Mouse (Mus musculus) midbrain, embryonic 11.5 days (tissue): ENCODE measurements around the gene Slc40a1. TPM values are rescaled to one million over a fixed set of nuclear protein-coding genes. Genes with fewer than 3 reads are reported as not detected.

ENCODE experiments used
- ATAC-seq: fragments of 200-750 bp; cut with Nextera tagmentation; 2 replicates; pipeline ENCODE4 v1.8.0; 2017; ENCODE audit warnings: moderate TSS enrichment, moderate library complexity; ENCODE audit not compliant: low FRiP score
- DNase-seq: peaks from one replicate; pipeline ENCODE4 v3.0.0; 2015; ENCODE audit warnings: low spot score; ENCODE audit errors: missing footprints
- H3K27ac ChIP-seq: fragments of 300-500 bp; sonication (generic); 2 replicates; pipeline ENCODE4 v1.5.1; 2014; ENCODE audit warnings: low read depth, low read length
- H3K27me3 ChIP-seq: fragments of 300-500 bp; sonication (generic); 2 replicates; pipeline ENCODE4 v1.6.1; 2014; ENCODE audit warnings: mild to moderate bottlenecking, low read length, moderate library complexity, mixed read lengths; ENCODE audit not compliant: control insufficient read depth, insufficient read depth
- H3K36me3 ChIP-seq: fragments of 300-500 bp; sonication (generic); 2 replicates; pipeline ENCODE4 v1.6.1; 2014; ENCODE audit warnings: mild to moderate bottlenecking, low read length, moderate library complexity, mixed read lengths; ENCODE audit not compliant: control insufficient read depth, insufficient read depth
- H3K4me1 ChIP-seq: fragments of 300-500 bp; sonication (generic); 2 replicates; pipeline ENCODE4 v1.6.1; 2014; ENCODE audit warnings: low read length; ENCODE audit not compliant: control insufficient read depth, insufficient read depth
- H3K4me2 ChIP-seq: fragments of 300-500 bp; sonication (generic); 2 replicates; pipeline ENCODE4 v1.6.1; 2014; ENCODE audit warnings: mild to moderate bottlenecking, moderate library complexity
- H3K4me3 ChIP-seq: fragments of 300-500 bp; sonication (generic); 2 replicates; pipeline ENCODE4 v1.5.1; 2014; ENCODE audit warnings: low read depth, low read length
- H3K9ac ChIP-seq: fragments of 300-500 bp; sonication (generic); 2 replicates; pipeline ENCODE4 v1.6.1; 2014; ENCODE audit warnings: low read length
- H3K9me3 ChIP-seq: fragments of 300-500 bp; sonication (generic); 2 replicates; pipeline ENCODE4 v1.6.1; 2016; ENCODE audit warnings: low read length; ENCODE audit not compliant: control insufficient read depth
- WGBS: fragments of 180-500 bp; shearing (Covaris S2); extraction: QIAGEN DNeasy Blood & Tissue Kit; methylation state at CpG from one replicate; pipeline ENCODE4 v1.1.7; 2014; 5-methylcytosine and 5-hydroxymethylcytosine counted together
- polyA plus RNA-seq: library from polyadenylated mRNA; unstranded; fragments of >200 nt; fragmentation: Nextera tagmentation; extraction: Ambion mirVana; gene quantifications from 2 replicates; pipeline ENCODE4 v1.2.1, GENCODE M21; 2014

Gene Slc40a1
- polyA plus RNA-seq, 1 experiment from 2014 or later: 23.3 TPM

DNA sequence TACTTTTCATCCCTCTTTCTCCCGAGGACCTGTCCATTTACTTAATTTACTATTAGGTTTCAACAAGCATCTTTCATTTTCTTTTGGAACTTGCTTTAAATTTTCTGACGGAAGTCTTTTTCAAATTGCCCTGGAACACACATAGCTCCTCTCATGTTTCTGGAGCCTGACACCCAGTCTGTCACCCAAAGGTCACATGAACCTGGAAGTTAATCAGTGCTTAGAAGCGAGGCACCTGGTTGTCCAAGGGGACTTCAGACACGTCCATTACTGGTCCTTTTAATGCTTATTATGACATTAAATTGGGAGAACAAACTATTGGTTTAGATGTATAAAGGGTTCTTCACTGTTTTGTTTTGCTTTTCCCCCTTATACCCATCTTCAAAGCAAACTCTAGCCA is 3.0 kb downstream of the Slc40a1 start:
- 83% methylated on average over 4 of the region's 4 CpGs for WGBS
- Histone ChIP-seq H3K27me3 (peaks cover 11% of the 10 kb centered on the region), H3K27ac (no peak overlapping the region), H3K4me1 (no peaks in the 10 kb centered on the region), H3K4me2 (no peak overlapping the region), H3K4me3 (no peak overlapping the region), H3K9me3 (no peaks in the 10 kb centered on the region), H3K36me3 (no peaks in the 10 kb centered on the region), H3K9ac (no peak overlapping the region)
- DNase-seq: no peak
- no peak for ATAC-seq

DNA sequence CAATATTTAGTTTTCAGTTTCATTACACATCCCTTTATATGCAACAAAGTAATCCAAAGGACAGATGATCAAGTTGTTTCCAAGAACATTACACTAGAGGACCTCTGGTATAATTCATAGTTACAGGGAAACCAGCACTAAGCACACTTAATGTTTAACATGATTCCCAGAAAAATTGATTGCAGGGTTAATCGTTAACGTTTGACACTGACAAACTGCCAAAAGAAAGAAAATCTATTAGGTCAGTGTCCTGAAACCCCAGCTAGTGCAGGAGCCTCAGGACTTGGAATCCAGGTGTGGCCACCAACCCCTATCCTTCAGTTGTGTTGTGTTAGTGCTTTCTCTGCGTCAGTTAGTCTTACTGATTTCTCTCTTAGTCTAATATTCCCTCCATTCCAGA is 5.6 kb downstream of the Slc40a1 start:
- no peak overlapping the region for H3K4me3 ChIP-seq
- no peaks in the 10 kb centered on the region for H3K4me1 ChIP-seq
- no peaks in the 10 kb centered on the region for H3K9me3 ChIP-seq
- no peaks in the 10 kb centered on the region; the same call in 1 of the 2 replicates for H3K27me3 ChIP-seq
- no peak overlapping the region for H3K4me2 ChIP-seq
- no peaks in the 10 kb centered on the region for H3K36me3 ChIP-seq
- WGBS: 91% methylated on average over 3 of the region's 3 CpGs
- no peak overlapping the region for H3K9ac ChIP-seq
- ATAC-seq: no peak
- DNase-seq: no peak
- no peak overlapping the region for H3K27ac ChIP-seq

DNA sequence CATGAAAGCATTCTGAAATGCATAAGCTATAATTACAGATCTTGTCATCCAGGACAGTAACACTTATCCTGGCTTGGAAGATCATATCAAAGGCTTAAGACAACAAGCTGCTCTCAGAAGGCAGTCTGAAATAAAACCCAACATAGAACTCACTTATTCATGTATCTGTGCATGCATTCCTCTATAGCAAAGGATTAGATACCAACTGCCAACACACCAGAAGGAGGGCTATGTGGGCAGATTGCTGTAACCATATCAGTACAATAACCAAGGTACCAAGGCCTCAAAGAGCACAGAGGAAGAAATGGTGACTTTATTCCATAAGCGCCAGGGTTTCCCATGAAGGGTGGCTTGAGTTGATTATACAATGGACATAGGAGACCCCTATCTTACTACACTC is 6.6 kb downstream of the Slc40a1 start:
- no peak overlapping the region for H3K4me2 ChIP-seq
- no peak overlapping the region for H3K9ac ChIP-seq
- WGBS: 86% methylated on average over 1 of the region's 1 CpGs
- ATAC-seq (no peak), DNase-seq (no peak)
- no peaks in the 10 kb centered on the region for H3K36me3 ChIP-seq
- no peak overlapping the region for H3K4me3 ChIP-seq
- no peaks in the 10 kb centered on the region for H3K4me1 ChIP-seq
- no peak overlapping the region for H3K27ac ChIP-seq
- no peaks in the 10 kb centered on the region for H3K9me3 ChIP-seq
- no peaks in the 10 kb centered on the region for H3K27me3 ChIP-seq

DNA sequence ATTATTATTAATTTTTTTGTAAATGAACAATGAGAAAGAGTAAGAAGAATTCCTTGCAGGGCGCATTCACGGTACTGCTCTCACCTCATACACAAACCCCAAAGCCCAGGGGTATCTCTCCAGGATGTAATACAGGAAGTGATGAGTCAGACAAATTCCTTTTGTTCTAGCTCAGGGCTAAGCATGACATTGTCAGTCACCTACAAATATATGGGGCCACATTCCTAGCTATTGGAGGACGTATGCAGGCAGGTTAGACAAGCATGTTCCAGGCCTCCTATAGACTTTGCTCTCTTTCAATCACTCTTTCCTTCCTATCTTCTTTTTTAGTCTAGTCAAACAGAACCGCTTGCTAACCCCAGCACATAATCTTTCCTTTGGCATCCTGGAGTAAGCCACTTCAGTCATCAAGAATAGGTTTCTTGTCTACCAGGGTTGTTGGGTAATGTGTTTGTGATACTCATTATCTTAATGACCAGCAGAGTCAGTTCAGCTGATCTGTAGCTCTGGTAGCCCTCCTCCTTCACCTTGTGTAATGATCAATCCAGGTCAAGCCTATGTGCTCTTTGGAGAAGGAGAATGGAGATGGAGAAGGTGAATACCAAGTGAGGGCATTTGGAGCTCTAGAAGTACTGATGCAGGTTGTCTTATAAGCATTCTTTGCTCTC is 9.1 kb downstream of the Slc40a1 start:
- 85% methylated on average over 4 of the region's 4 CpGs for WGBS
- H3K36me3 ChIP-seq: no peaks in the 10 kb centered on the region
- ATAC-seq (no peak), DNase-seq (no peak)
- no peak overlapping the region for H3K4me2 ChIP-seq
- no peak overlapping the region for H3K9ac ChIP-seq
- no peaks in the 10 kb centered on the region for H3K9me3 ChIP-seq
- H3K4me3 ChIP-seq: no peak overlapping the region
- H3K27ac ChIP-seq: no peak overlapping the region
- no peaks in the 10 kb centered on the region for H3K27me3 ChIP-seq
- H3K4me1 ChIP-seq: no peaks in the 10 kb centered on the region

DNA sequence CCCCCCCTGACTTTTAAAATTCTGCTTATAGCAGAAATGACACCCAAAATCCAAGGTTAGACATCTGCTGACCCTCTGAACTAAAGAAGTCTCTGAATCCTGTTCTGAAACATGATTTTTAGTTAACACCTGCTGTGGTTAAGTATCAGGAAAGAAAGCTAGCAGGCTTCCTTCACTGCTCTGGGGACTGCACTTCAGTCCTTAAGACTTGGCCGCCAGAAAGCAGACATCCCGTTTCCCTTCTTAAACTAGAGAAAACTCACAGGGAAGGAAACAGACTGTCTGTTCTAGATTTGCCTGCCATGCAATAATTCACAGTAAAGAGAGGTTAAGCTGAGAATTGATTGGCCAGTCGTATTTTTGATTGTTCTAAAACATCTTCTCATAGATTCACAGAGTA is 10.1 kb downstream of the Slc40a1 start:
- H3K4me2 ChIP-seq: no peak overlapping the region
- H3K9me3 ChIP-seq: no peaks in the 10 kb centered on the region
- no peak for DNase-seq

DNA sequence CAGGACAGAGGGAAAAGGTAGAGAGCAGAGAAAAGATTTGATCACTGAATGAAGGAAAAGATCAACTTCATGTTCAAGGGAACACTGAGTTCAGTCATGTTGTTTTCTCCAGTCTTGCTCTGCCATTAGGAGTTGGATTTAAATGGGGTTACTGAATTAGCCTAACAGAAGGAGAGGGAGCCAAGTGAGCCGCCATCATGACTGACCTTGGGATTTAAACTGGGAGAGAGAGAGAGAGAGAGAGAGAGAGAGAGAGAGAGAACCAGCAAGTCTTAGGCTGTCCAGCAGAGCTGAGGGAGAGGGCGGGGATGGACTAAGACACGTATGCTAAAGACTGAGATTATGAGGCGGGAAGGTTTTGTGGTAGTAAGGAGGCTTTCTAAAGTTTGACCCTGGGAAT is 12.1 kb downstream of the Slc40a1 start:
- H3K9me3 ChIP-seq: no peaks in the 10 kb centered on the region
- H3K27ac ChIP-seq: no peak overlapping the region
- no peak overlapping the region for H3K4me3 ChIP-seq
- H3K4me1 ChIP-seq: no peaks in the 10 kb centered on the region
- no peak for DNase-seq
- ATAC-seq: no peak
- no peaks in the 10 kb centered on the region for H3K36me3 ChIP-seq
- no peaks in the 10 kb centered on the region for H3K27me3 ChIP-seq
- no peak overlapping the region for H3K4me2 ChIP-seq
- WGBS: 84% methylated on average over 4 of the region's 4 CpGs
- H3K9ac ChIP-seq: no peak overlapping the region

More for the DNA sequence above, 10.1 kb downstream of the Slc40a1 start:
- Histone ChIP-seq H3K27me3 (no peaks in the 10 kb centered on the region), H3K4me1 (no peaks in the 10 kb centered on the region), H3K4me3 (no peak overlapping the region), H3K27ac (no peak overlapping the region), H3K36me3 (no peaks in the 10 kb centered on the region), H3K9ac (no peak overlapping the region)
- ATAC-seq: no peak
- WGBS: 83% methylated on average over 3 of the region's 3 CpGs

DNA sequence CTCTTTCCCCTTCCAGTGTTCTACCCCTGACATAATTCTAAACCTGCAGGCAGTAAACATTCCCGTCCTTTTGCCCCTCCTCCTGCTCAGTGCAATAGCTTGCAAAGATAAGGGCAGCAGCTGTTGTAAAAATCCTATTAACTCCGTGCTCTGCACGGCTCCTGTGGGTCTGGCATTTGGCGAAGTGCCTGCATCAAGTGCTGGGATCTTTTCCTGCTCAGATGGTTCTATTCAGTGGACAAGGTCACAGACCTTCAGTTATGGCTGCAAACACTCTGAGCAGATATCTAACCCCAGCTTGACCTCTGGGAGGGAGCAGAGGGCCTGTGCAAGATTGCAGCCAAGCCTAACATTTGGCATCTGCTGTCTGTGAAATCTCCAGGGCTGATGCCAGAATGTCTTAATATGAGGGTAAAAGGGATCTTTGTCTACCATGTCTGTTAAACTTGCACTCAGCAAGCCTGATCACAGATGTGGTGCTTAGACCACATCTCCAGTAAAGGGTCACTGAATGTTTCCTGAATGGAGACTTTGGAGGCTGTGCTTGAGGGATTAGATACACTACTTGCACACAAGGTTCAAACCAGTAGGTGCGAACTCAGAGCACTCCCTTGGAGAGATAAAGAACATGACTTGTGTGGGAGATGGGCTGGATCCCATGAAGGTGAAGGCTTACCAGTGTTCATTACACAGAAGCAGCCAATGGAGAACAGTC is 21.1 kb downstream of the Slc40a1 start:
- 21% methylated on average over 5 of the region's 5 CpGs for WGBS
- Histone ChIP-seq H3K9ac (no peak overlapping the region), H3K9me3 (no peaks in the 10 kb centered on the region), H3K27me3 (no peaks in the 10 kb centered on the region), H3K4me2 (no peak overlapping the region), H3K27ac (no peak overlapping the region), H3K4me1 (no peaks in the 10 kb centered on the region), H3K4me3 (no peak overlapping the region), H3K36me3 (no peaks in the 10 kb centered on the region)
- ATAC-seq (peak; percentile 87), DNase-seq (peak; percentile 88)

DNA sequence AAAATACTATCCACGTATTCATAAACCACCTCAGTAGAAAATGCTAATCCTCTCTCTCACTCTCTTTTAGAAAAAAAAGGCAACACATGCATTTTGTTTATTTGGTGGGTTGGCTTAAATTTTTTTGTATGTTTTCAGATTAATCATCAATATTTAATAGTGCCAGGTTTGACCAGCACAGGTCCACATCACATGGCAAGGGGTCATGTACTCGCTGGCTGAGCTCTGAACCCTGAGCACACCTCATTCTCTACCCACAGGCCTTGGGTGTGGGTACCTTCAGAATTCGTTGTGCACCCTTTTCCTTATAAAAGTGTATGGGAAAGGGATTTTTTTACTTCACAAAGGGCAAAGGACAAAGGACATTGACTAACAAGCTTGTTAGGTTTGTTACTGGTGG is 22.2 kb downstream of the Slc40a1 start:
- H3K9ac ChIP-seq: no peak overlapping the region
- no peaks in the 10 kb centered on the region for H3K27me3 ChIP-seq
- no peaks in the 10 kb centered on the region for H3K36me3 ChIP-seq
- H3K9me3 ChIP-seq: no peaks in the 10 kb centered on the region
- H3K4me2 ChIP-seq: no peak overlapping the region
- WGBS: 83% methylated on average over 3 of the region's 3 CpGs
- no peak for DNase-seq
- no peaks in the 10 kb centered on the region for H3K4me1 ChIP-seq
- no peak for ATAC-seq
- no peak overlapping the region for H3K4me3 ChIP-seq
- H3K27ac ChIP-seq: no peak overlapping the region

DNA sequence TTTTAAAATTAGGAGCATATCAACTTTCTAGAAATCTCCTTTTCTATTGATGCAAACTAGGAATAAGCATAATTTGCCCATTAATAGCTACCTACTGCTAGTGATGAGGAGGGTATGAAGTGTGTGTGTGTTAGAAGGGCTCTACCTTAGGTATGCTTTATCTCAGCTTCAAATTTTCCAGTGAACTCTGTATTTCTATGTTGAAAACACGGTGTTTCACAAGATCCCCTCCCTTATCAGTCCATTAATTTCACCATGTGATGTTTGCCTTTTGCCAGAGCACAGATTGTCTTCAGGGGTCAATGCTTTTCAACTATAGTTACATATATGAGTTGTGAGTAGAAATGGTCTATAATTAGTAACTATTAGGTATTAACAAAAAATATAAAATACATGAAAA is 28.3 kb downstream of the Slc40a1 start:
- H3K4me3 ChIP-seq: no peak overlapping the region
- ATAC-seq (no peak), DNase-seq (no peak)
- H3K9me3 ChIP-seq: no peaks in the 10 kb centered on the region
- H3K27me3 ChIP-seq: no peaks in the 10 kb centered on the region
- H3K4me1 ChIP-seq: no peaks in the 10 kb centered on the region
- H3K9ac ChIP-seq: no peak overlapping the region
- H3K4me2 ChIP-seq: no peak overlapping the region
- no peak overlapping the region for H3K27ac ChIP-seq
- WGBS: 68% methylated on average over 1 of the region's 1 CpGs
- H3K36me3 ChIP-seq: no peaks in the 10 kb centered on the region
